Mouse (Mus musculus) heart, adult 18-20 months (tissue): ENCODE measurements around the gene Il1rapl2. TPM values are rescaled to one million over a fixed set of nuclear protein-coding genes. Genes with fewer than 3 reads are reported as not detected.

Source experiments
- DNase-seq, 2 experiments: peaks; one replicate each; pipeline ENCODE4 v3.0.0; 2021 to 2022; ENCODE audit warnings: mixed read lengths in 1 of 2
- long read RNA-seq, 2 experiments: library from polyadenylated mRNA; stranded (forward); transcript quantifications; one replicate each; pipeline ENCODE4 v2.0.0; 2021
- total RNA-seq, 2 experiments: library from RNA; stranded (reverse); gene quantifications; 2 replicates each; pipeline ENCODE4 v1.2.3; 2021

Il1rapl2 gene
- not detected for total RNA-seq
- long read RNA-seq, experiment 1, partial matches to known transcripts: 0 of 1 reads
- long read RNA-seq, experiment 1, other reads (novel, unspliced or antisense): 1 of 1 reads
- long read RNA-seq, experiment 2, partial matches to known transcripts: 0 of 1 reads
- long read RNA-seq, experiment 2, other reads (novel, unspliced or antisense): 1 of 1 reads

GRCm38 (mm10) chrX:137570321-137571195, at the start of gene Il1rapl2:
Il1rapl2 (plus strand) TSS chrX:137570608.
- DNase-seq: no peak

DNA sequence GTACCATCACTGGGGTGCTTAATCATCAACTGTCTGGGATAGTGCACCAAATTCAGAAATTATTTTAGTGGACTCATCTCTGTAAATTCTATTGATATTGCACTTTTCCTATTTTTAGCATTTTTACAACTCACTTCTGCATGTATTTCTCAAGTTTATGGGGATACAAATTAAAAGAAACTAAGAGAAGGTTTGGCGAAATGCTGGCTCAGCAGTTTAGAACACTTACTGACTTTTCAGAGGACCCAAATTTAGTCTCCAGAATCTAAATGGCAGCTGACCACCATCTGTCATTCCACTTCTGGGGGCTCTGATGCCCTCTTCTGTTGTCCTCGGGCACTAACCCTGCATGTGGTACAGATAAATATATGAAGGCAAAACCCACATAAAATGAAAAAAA, 22.1 kb upstream of the Il1rapl2 start:
- no peak for DNase-seq

GRCm38 (mm10) chrX:137569472-137570188, 778 bp upstream of the Il1rapl2 start:
- no peak for DNase-seq

DNA sequence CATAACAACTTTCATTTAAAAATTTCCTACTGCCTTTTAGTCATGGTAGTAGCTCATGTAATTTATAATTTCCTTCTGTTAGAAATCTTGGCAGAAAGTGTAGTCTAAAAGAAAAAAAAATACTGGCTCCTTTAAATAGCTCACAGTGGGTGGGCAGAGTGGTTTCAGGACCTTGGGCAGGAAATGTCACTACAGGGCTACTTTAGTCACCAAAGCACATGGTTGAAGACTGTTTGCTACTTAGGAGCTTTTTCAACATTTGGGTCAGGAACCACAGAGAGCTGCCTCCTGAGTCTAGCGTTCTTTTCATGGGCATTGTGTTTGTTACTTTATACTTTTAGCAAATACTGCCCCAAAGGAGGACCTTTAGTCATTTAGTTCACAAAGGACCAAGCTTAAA, 12.2 kb downstream of the Il1rapl2 start:
- DNase-seq: no peak

- DNase-seq: peak; percentile 0 to 2
Observed at GRCm38 (mm10) chrX:137620697-137621096, 50.3 kb downstream of the Il1rapl2 start.

DNA sequence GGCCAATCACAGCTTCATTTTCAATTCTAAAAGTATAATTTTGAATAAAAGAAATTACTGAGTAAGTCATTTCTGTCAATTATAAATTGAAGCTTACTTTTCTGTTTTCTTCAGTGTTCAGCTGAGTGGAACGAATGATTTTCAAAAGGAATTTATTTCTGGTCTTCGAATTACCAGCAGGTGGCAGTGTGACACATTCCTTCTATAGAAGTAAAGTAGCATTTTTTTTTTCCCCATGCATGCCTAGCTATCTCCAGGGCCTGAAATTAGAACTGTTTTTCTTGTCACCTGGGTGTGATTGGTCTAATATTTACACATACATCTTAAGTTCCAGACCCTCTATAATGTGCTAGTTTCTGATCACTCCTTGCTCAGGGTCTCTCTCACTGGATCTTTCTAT, 96.6 kb downstream of the Il1rapl2 start:
- no peak for DNase-seq

GRCm38 (mm10) chrX:137687974-137688373, 117.6 kb downstream of the Il1rapl2 start:
- DNase-seq: no peak

DNA sequence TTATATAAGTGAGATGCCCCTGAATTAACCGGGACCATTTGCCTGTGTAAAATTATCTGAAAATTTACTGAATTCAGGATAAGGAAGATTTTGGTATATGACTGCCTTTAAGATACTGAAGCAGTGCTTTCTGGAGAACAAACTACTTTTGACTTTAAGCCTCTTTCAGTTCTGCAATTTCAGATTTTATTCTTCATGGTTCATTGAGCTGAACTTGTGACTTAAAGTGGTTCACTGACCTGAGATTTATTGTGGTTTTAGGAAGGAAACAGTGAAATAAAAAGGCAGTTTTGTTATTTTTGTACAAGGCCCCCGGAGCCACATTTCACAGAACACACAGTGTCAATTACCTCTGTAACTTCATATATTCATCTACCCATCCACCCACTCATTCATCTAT, 129.6 kb downstream of the Il1rapl2 start:
- no peak for DNase-seq

DNA sequence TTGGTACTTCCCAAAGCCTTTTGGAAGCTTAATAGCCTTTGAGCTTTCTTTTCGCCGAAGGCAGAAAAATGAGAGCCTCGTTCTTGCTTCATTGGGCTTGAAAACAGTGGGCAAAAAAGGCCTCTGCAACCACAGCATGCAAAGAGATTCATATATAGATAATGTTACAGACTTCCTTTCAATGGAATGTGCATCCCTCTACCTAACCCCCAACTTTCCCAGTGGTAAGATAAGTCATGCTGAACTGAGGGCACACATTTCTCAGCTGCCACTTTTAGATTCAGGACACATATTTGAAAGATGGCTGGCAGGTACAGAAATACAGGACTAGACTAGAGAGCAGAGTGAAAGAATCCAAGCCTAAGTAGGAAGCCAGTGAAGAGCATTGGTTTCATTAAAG, 185.1 kb downstream of the Il1rapl2 start:
- no peak for DNase-seq

DNA sequence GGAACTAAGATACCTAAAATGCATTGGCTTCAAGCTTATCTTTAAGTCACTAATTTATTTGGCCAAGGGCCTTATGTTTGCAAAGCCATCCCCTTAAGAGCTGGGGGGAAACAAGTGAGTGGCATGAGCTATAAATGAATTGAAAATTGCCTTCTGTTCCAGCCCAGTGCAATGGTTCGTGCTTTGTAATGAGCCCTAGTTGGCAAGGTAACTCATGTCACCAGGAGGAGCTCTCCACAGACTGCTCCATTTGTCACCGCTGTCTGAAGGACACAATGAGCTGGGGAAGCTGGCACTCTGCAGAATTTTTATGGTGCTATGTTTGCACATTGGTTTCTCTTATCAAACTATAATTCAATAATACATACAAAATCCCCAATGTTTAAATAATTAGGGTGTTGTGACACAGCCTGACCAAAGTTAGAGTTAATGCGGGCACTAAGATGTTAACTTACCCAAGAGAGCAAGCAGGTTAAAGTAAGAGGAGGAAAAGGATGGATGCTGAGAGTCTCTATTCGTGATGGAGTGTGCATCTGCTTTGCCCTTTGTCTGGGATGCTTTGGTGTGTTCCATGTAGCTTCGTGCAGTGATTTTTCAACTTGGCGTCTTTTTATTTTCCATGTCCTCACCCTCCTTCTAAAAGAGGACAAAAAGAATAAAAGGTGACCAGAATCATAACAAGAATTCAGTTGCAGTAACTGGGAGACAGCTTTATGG, 235.2 kb downstream of the Il1rapl2 start:
- DNase-seq: no peak

- no peak for DNase-seq
Observed at GRCm38 (mm10) chrX:137806231-137807114, 236.1 kb downstream of the Il1rapl2 start.

DNA sequence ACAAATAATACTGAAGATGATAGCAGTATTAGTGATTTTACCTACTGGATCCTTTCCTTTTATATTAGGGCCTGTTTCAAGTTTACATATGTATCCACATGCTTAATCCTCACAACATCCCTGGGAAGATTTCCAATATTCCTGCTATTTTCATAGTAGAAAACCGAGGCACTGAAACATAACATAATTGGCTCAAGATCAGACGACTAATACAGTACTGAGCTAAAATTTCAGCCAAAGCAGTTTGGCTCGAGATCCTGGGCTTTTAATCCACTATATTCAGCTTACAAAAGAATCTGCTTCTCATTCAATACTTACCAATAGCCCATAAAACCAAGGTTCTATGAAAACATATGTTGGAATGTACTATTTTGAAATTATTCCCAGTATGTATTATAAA, 239.1 kb downstream of the Il1rapl2 start:
- no peak for DNase-seq

GRCm38 (mm10) chrX:137812151-137812550, 241.7 kb downstream of the Il1rapl2 start:
- no peak for DNase-seq

DNA sequence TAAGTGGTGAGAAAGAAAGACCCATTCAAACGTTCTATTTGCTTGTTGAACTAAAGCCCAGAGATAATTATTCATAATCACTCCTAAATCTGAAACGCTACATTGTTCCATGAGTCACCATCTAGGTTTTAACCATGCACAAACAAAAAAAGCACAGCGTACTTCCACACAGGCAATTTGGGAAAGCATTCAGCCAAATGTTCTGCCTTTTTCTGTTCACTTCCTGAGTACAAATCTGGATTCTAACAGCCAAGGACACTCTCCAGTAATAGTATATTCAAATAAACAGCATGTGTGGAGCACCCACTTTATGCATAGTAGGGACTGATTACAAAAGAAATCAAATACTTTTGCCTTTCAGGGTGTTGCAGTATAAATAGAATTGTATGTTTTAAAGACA, 278.5 kb downstream of the Il1rapl2 start:
- DNase-seq: no peak

DNA sequence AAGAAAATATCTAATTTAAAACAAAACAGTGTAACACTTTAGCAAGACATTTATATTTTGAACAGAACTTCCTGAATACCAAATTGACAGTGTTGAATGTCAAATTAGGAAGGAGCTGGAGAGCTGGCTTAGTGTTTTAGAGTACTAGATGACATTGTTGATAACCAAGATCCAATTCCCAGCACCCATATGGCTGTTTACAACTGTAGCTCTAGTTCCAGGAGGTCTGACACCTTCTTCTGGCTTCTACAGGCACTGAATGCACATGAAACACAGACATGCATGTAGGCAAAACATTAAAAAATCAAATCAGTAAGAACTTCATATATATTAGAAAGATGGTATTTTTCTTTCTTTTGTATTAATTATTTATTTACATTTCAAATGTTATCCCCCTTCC, 353.1 kb downstream of the Il1rapl2 start:
- no peak for DNase-seq

DNA sequence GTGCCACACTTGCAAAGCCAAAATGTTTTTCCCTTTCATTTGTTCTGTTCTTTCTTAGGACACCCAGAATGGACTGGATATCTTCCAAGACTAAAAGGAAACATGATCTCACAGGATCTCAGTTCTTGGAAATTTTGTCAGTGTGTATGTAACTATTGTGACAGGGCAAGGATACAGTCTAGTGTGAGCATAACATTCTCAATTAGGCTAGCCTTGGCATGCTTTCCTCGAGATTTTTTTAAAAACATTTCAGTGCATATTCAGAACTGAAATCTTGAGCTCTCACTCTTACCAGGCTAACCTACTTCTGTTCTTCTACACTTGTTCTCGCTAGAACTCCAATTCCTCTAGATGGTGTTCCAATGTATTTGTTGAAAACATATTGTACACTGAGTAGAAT, 356.4 kb downstream of the Il1rapl2 start:
- no peak for DNase-seq

- no peak for DNase-seq
Observed at GRCm38 (mm10) chrX:137947741-137948140, 377.3 kb downstream of the Il1rapl2 start.

- DNase-seq: no peak
Observed at GRCm38 (mm10) chrX:137971306-137971705, 400.9 kb downstream of the Il1rapl2 start.

GRCm38 (mm10) chrX:138043113-138043512, 472.7 kb downstream of the Il1rapl2 start:
- no peak for DNase-seq

DNA sequence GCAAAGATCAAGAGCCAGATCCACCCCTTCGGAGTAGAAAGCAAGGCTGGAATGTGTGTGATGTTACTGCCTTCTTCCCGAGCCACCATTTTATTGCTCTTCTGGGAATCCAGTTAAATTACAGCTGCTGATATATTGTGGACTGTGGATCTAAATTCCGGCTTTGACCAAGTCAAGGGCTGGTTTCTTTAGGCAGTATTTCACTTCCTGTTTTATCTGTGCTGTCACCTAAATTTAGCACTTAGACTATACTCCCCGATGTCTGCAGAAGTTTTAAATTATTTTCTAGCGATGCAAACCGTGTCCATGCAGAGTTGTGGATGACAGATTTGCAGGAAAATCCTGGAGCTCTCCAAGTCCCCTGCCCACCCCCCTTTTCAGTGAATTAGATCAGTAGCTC, 533.5 kb downstream of the Il1rapl2 start:
- DNase-seq: no peak

DNA sequence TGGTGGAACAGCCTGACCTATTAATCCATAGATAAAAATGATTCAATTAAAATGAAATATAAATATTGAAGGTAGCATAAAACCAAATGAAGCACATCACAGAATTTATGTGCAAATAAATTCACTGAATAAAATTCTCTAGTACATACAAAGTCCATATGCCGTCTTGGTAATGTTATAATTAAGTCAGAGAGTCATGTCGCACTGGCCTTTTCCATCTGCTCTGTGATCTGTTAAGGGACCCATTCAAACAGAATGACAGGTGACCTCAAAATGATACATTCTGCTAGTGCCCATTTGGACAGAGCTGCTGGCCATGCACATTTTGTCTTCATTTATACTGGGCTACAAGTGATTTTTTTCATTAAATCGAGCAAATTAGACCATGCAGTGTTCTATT, 534.3 kb downstream of the Il1rapl2 start:
- no peak for DNase-seq
